Mouse (Mus musculus): ENCODE measurements around the gene Olfr1102. TPM values are rescaled to one million over a fixed set of nuclear protein-coding genes. Genes with fewer than 3 reads are reported as not detected.

The Olfr1102 gene
- not detected in 2 replicates for polyA plus RNA-seq (2015; fragmentation: Nextera tagmentation; extraction: Ambion mirVana)

DNA sequence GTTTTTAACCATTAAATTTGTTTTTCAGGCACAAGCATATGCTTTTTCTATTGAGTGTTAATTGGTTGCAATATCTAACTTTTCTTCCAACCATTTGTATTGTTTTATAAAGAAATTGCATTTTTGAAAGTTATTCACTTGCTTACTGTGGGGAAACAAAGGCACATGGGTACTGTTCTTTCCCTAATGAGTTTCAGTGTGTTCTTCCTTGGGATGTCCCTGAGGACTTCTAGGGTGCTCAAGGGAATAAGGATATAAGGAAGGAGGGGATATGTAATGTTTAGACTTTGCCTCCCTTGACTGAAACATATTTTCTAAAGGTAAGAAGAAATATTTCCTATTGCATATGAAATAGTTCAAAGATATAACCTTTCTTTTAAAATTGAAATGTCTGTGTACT lies at the start of gene Olfr1102:
Gene Olfr1102, plus strand, starts transcription at position 301 of the 400 bp plus-strand sequence.
- H3K9ac ChIP-seq (ENCODE audit: low read depth, low read length) = no peak within 1 kb of the TSS
- H3K9me3 ChIP-seq (replicated peaks; ENCODE audit: control insufficient read depth, low read length, poor library complexity, severe bottlenecking) = no peaks in the 10 kb centered on the region
- no peaks in the 10 kb centered on the region for H3K27me3 ChIP-seq (ENCODE audit: control insufficient read depth, insufficient read depth, low read depth, low read length)
- no peak within 1 kb of the TSS for H3K27ac ChIP-seq (ENCODE audit: low read length)
- no peak within 1 kb of the TSS for H3K4me2 ChIP-seq (ENCODE audit: low read length)
- no peaks in the 10 kb centered on the region for H3K36me3 ChIP-seq (ENCODE audit: control insufficient read depth, insufficient read depth, low read length)
- no peak for ATAC-seq
- H3K4me1 ChIP-seq (ENCODE audit: control insufficient read depth, insufficient read depth, low read length) = no peaks in the 10 kb centered on the region
- no peak within 1 kb of the TSS for H3K4me3 ChIP-seq (ENCODE audit: low read depth, low read length)

- Histone ChIP-seq H3K27ac (ENCODE audit: low read length) (no peak within 1 kb of the TSS), H3K9me3 (replicated peaks; ENCODE audit: control insufficient read depth, low read length, poor library complexity, severe bottlenecking) (no peaks in the 10 kb centered on the region), H3K4me1 (ENCODE audit: control insufficient read depth, insufficient read depth, low read length) (no peaks in the 10 kb centered on the region), H3K36me3 (ENCODE audit: control insufficient read depth, insufficient read depth, low read length) (no peaks in the 10 kb centered on the region), H3K27me3 (ENCODE audit: control insufficient read depth, insufficient read depth, low read depth, low read length) (no peaks in the 10 kb centered on the region), H3K4me2 (ENCODE audit: low read length) (no peak within 1 kb of the TSS), H3K4me3 (ENCODE audit: low read depth, low read length) (no peak within 1 kb of the TSS), H3K9ac (ENCODE audit: low read depth, low read length) (no peak within 1 kb of the TSS)
- no peak for ATAC-seq
- WGBS = 94% methylated on average over 1 of the region's 1 CpGs
Measured at GRCm38 (mm10) chr2:86960593-86960992, 37.6 kb upstream of the Olfr1102 start, which contains the start of gene Olfr1099. Gene Olfr1099, minus strand, starts transcription at chr2:86960693.

DNA sequence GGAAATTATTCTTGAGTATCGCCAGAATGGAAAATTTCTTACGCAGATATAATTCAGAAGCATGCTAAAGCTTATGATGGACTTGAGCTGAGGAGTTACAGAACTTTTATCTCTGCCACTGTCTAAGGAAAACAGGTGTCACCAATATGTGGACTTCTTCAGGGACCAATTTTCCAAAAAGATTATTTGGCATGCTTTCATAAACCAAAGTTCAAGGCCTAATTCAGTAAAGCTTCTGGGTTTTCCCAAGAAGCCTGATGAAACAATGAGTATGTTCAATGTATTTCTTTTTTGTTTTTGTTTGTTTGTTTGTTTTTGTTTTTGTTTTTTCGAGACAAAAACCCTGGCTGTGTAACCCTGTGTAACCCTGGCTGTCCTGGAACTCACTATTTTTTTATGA lies 18.3 kb upstream of the Olfr1102 start, which contains the start of gene Olfr1100:
Gene Olfr1100, minus strand, starts transcription at position 101 of the 400 bp plus-strand sequence.
- WGBS = 85% methylated on average over 3 of the region's 3 CpGs
- no peak within 1 kb of the TSS for H3K27ac ChIP-seq (ENCODE audit: low read length)
- H3K36me3 ChIP-seq (ENCODE audit: control insufficient read depth, insufficient read depth, low read length) = no peaks in the 10 kb centered on the region
- H3K27me3 ChIP-seq (ENCODE audit: control insufficient read depth, insufficient read depth, low read depth, low read length) = no peaks in the 10 kb centered on the region
- no peaks in the 10 kb centered on the region for H3K4me1 ChIP-seq (ENCODE audit: control insufficient read depth, insufficient read depth, low read length)
- no peak for ATAC-seq
- no peaks in the 10 kb centered on the region for H3K9me3 ChIP-seq (replicated peaks; ENCODE audit: control insufficient read depth, low read length, poor library complexity, severe bottlenecking)
- H3K9ac ChIP-seq (ENCODE audit: low read depth, low read length) = no peak within 1 kb of the TSS
- no peak within 1 kb of the TSS for H3K4me3 ChIP-seq (ENCODE audit: low read depth, low read length)
- H3K4me2 ChIP-seq (ENCODE audit: low read length) = no peak within 1 kb of the TSS

GRCm38 (mm10) chr2:86991121-86991520 lies 7.1 kb upstream of the Olfr1102 start, which contains the start of gene Olfr1101:
Gene Olfr1101, minus strand, starts transcription at chr2:86991221.
- Histone ChIP-seq H3K4me1 (ENCODE audit: control insufficient read depth, insufficient read depth, low read length) (no peaks in the 10 kb centered on the region), H3K27me3 (ENCODE audit: control insufficient read depth, insufficient read depth, low read depth, low read length) (no peaks in the 10 kb centered on the region), H3K4me2 (ENCODE audit: low read length) (no peak within 1 kb of the TSS), H3K9me3 (replicated peaks; ENCODE audit: control insufficient read depth, low read length, poor library complexity, severe bottlenecking) (no peaks in the 10 kb centered on the region), H3K4me3 (ENCODE audit: low read depth, low read length) (no peak within 1 kb of the TSS), H3K9ac (ENCODE audit: low read depth, low read length) (no peak within 1 kb of the TSS), H3K36me3 (ENCODE audit: control insufficient read depth, insufficient read depth, low read length) (no peaks in the 10 kb centered on the region), H3K27ac (ENCODE audit: low read length) (no peak within 1 kb of the TSS)
- 82% methylated on average over 3 of the region's 3 CpGs for WGBS
- no peak for ATAC-seq

DNA sequence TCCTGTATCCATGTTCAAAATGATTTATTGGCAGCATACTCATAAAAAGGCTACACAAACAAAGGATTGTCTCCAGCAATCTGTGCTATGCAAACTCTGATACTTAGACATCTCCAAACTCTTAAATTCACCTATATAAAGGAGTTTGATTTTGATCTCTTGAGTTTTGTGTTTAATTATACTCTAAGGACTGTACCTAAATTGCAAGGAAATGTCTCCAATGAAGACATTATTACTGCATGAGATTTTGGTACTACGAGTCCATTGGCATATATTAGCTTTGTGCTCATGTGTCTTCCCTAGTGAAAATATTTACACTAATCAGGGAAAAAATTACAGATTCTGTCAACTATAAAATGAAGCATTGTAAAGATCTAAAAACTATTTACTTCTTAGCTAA lies 28.8 kb downstream of the Olfr1102 start, which contains the start of gene Olfr1104:
Gene Olfr1104, minus strand, starts transcription at position 101 of the 400 bp plus-strand sequence.
- no peak within 1 kb of the TSS for H3K4me2 ChIP-seq (ENCODE audit: low read length)
- no peaks in the 10 kb centered on the region for H3K9me3 ChIP-seq (replicated peaks; ENCODE audit: control insufficient read depth, low read length, poor library complexity, severe bottlenecking)
- H3K4me1 ChIP-seq (ENCODE audit: control insufficient read depth, insufficient read depth, low read length) = no peaks in the 10 kb centered on the region
- H3K9ac ChIP-seq (ENCODE audit: low read depth, low read length) = no peak within 1 kb of the TSS
- H3K27me3 ChIP-seq (ENCODE audit: control insufficient read depth, insufficient read depth, low read depth, low read length) = no peaks in the 10 kb centered on the region
- ATAC-seq = no peak
- H3K4me3 ChIP-seq (ENCODE audit: low read depth, low read length) = no peak within 1 kb of the TSS
- H3K27ac ChIP-seq (ENCODE audit: low read length) = no peak within 1 kb of the TSS
- no peaks in the 10 kb centered on the region for H3K36me3 ChIP-seq (ENCODE audit: control insufficient read depth, insufficient read depth, low read length)
- WGBS = 86% methylated on average over 1 of the region's 1 CpGs

- ATAC-seq = no peak
- Histone ChIP-seq H3K4me3 (ENCODE audit: low read depth, low read length) (no peak within 1 kb of the TSS), H3K9me3 (replicated peaks; ENCODE audit: control insufficient read depth, low read length, poor library complexity, severe bottlenecking) (no peaks in the 10 kb centered on the region)
Measured at GRCm38 (mm10) chr2:87036431-87036830, 38.2 kb downstream of the Olfr1102 start, which contains the start of gene Olfr1105. Gene Olfr1105, minus strand, starts transcription at chr2:87036531.

DNA sequence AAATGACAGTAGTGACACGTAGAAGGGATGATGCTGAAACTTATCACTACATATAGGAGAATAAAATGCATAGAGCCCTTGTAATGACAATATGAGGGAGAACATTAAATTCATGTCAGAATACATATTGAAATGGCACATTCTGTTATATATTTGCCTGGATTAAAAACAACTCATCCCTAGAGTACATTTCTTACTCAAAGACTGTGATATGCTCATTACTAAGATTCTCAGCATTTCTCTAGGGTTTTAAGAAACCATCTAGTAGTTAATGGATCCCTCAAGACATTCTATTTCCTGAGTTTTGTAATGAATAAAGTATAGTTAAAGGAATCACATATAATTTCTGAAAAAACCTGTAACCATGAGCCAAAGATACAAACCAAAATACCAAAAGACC lies 54.0 kb downstream of the Olfr1102 start, which contains the start of gene Olfr1106:
Gene Olfr1106, minus strand, starts transcription at position 101 of the 400 bp plus-strand sequence.
- ATAC-seq = no peak
- Histone ChIP-seq H3K9ac (ENCODE audit: low read depth, low read length) (no peak within 1 kb of the TSS), H3K4me1 (ENCODE audit: control insufficient read depth, insufficient read depth, low read length) (no peaks in the 10 kb centered on the region), H3K27ac (ENCODE audit: low read length) (no peak within 1 kb of the TSS), H3K4me2 (ENCODE audit: low read length) (no peak within 1 kb of the TSS), H3K4me3 (ENCODE audit: low read depth, low read length) (no peak within 1 kb of the TSS), H3K36me3 (ENCODE audit: control insufficient read depth, insufficient read depth, low read length) (no peaks in the 10 kb centered on the region), H3K9me3 (replicated peaks; ENCODE audit: control insufficient read depth, low read length, poor library complexity, severe bottlenecking) (no peaks in the 10 kb centered on the region), H3K27me3 (ENCODE audit: control insufficient read depth, insufficient read depth, low read depth, low read length) (no peaks in the 10 kb centered on the region)
- WGBS = 75% methylated on average over 1 of the region's 1 CpGs

More at GRCm38 (mm10) chr2:87036431-87036830, 38.2 kb downstream of the Olfr1102 start, which contains the start of gene Olfr1105:
- no peaks in the 10 kb centered on the region for H3K36me3 ChIP-seq (ENCODE audit: control insufficient read depth, insufficient read depth, low read length)
- H3K27me3 ChIP-seq (ENCODE audit: control insufficient read depth, insufficient read depth, low read depth, low read length) = no peaks in the 10 kb centered on the region
- no peaks in the 10 kb centered on the region for H3K4me1 ChIP-seq (ENCODE audit: control insufficient read depth, insufficient read depth, low read length)
- no peak within 1 kb of the TSS for H3K27ac ChIP-seq (ENCODE audit: low read length)
- no peak within 1 kb of the TSS for H3K4me2 ChIP-seq (ENCODE audit: low read length)
- H3K9ac ChIP-seq (ENCODE audit: low read depth, low read length) = no peak within 1 kb of the TSS

Other genes starting within 250 kb of the Olfr1102 start
- not detected in 2 replicates for gene Olfr1090, start 239.4 kb upstream of the Olfr1102 start, polyA plus RNA-seq (2015; fragmentation: Nextera tagmentation; extraction: Ambion mirVana)
- not detected in 2 replicates for gene Olfr1093, start 215.9 kb upstream of the Olfr1102 start, polyA plus RNA-seq (2015; fragmentation: Nextera tagmentation; extraction: Ambion mirVana)
- not detected in 2 replicates for gene Olfr141, start 188.4 kb upstream of the Olfr1102 start, polyA plus RNA-seq (2015; fragmentation: Nextera tagmentation; extraction: Ambion mirVana)
- not detected in 2 replicates for gene Olfr1094, start 173.7 kb upstream of the Olfr1102 start, polyA plus RNA-seq (2015; fragmentation: Nextera tagmentation; extraction: Ambion mirVana)
- not detected in 2 replicates for gene Olfr1095, start 146.7 kb upstream of the Olfr1102 start, polyA plus RNA-seq (2015; fragmentation: Nextera tagmentation; extraction: Ambion mirVana)
- not detected in 2 replicates for gene Gm13723, start 123.6 kb upstream of the Olfr1102 start, polyA plus RNA-seq (2015; fragmentation: Nextera tagmentation; extraction: Ambion mirVana)
- not detected in 2 replicates for gene Olfr1097, start 106.2 kb upstream of the Olfr1102 start, polyA plus RNA-seq (2015; fragmentation: Nextera tagmentation; extraction: Ambion mirVana)
- gene Olfr1098, start 73.9 kb upstream of the Olfr1102 start, polyA plus RNA-seq (2015; fragmentation: Nextera tagmentation; extraction: Ambion mirVana) = not detected in 2 replicates
- gene Olfr1099, start 37.7 kb upstream of the Olfr1102 start, polyA plus RNA-seq (2015; fragmentation: Nextera tagmentation; extraction: Ambion mirVana) = not detected in 2 replicates
- not detected in 2 replicates for gene Olfr1100, start 18.4 kb upstream of the Olfr1102 start, polyA plus RNA-seq (2015; fragmentation: Nextera tagmentation; extraction: Ambion mirVana)
- gene Olfr1101, start 7.2 kb upstream of the Olfr1102 start, polyA plus RNA-seq (2015; fragmentation: Nextera tagmentation; extraction: Ambion mirVana) = not detected in 2 replicates
- not detected in 2 replicates for gene Olfr1104, start 28.7 kb downstream of the Olfr1102 start, polyA plus RNA-seq (2015; fragmentation: Nextera tagmentation; extraction: Ambion mirVana)
- not detected in 2 replicates for gene Olfr1105, start 38.1 kb downstream of the Olfr1102 start, polyA plus RNA-seq (2015; fragmentation: Nextera tagmentation; extraction: Ambion mirVana)
- gene Olfr1106, start 53.9 kb downstream of the Olfr1102 start, polyA plus RNA-seq (2015; fragmentation: Nextera tagmentation; extraction: Ambion mirVana) = not detected in 2 replicates
- not detected in 2 replicates for gene Olfr1107, start 77.4 kb downstream of the Olfr1102 start, polyA plus RNA-seq (2015; fragmentation: Nextera tagmentation; extraction: Ambion mirVana)
- gene Olfr1109, start 97.6 kb downstream of the Olfr1102 start, polyA plus RNA-seq (2015; fragmentation: Nextera tagmentation; extraction: Ambion mirVana) = not detected in 2 replicates
- not detected in 2 replicates for gene Olfr259, start 116.2 kb downstream of the Olfr1102 start, polyA plus RNA-seq (2015; fragmentation: Nextera tagmentation; extraction: Ambion mirVana)
- gene Olfr1110, start 141.9 kb downstream of the Olfr1102 start, polyA plus RNA-seq (2015; fragmentation: Nextera tagmentation; extraction: Ambion mirVana) = not detected in 2 replicates
- not detected in 2 replicates for gene Olfr1111, start 154.2 kb downstream of the Olfr1102 start, polyA plus RNA-seq (2015; fragmentation: Nextera tagmentation; extraction: Ambion mirVana)
- gene Olfr1112, start 189.4 kb downstream of the Olfr1102 start, polyA plus RNA-seq (2015; fragmentation: Nextera tagmentation; extraction: Ambion mirVana) = not detected in 2 replicates
- not detected in 2 replicates for gene Olfr1113, start 210.6 kb downstream of the Olfr1102 start, polyA plus RNA-seq (2015; fragmentation: Nextera tagmentation; extraction: Ambion mirVana)
- gene Olfr1115, start 249.6 kb downstream of the Olfr1102 start, polyA plus RNA-seq (2015; fragmentation: Nextera tagmentation; extraction: Ambion mirVana) = not detected in 2 replicates

Measured in midbrain, embryonic 16.5 days (tissue).